Mouse (Mus musculus) liver, adult (tissue): ENCODE data around the gene Olfr330.
"Not testable (repeated sequence)": the region's sequence is repeated elsewhere in the genome, so short reads cannot be mapped to it uniquely, and the experiment has no call there.

ENCODE experiments used
- GATA4 ChIP-seq: IDR thresholded peaks from 2 replicates; pipeline ENCODE4 v1.6.1; 2014; ENCODE audit warnings: mild to moderate bottlenecking, low read length; ENCODE audit not compliant: insufficient replicate concordance

Gene Olfr330

DNA sequence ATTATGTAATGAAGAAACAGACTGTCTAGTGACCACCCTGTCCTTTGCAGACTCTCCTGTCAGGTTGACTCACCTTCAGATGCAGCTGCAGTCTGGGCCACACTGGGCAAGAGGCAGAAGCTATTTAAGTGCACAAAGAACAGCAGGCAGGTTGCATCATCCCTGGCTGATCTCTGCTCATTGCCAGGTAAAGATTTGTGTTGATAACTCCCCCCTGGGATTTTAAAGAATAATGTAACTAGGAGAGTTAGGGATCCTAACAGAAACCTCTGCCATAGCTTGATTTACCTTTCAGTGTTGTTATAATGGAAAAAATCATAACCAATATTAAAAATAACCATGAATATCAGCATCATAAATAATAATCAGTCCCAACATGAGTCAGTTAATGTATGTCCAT lies at the start of gene Olfr330:
Gene Olfr330 (minus strand): TSS at position 101 of the 400 bp plus-strand sequence.
- not testable (repeated sequence) for TF ChIP-seq GATA4

DNA sequence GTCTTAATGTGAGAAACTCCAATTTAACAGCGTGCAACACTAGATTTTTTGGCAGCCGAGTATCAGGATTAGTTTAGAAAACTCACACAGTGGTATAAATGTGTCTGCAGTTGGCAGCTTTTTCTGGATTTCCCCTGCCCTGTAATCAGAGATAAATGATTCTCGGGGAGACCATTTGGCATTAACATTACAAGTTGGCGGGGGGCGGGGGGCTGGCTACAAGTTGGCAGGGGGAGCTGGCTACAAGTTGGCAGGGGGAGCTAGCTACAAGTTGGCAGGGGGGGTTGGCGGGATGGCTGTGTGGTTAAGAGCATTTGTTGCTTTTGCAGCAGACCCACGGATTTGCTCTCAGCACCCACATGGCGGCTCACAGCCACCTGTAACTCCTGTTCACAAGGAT lies 44.0 kb upstream of the Olfr330 start:
- no peak for TF ChIP-seq GATA4

DNA sequence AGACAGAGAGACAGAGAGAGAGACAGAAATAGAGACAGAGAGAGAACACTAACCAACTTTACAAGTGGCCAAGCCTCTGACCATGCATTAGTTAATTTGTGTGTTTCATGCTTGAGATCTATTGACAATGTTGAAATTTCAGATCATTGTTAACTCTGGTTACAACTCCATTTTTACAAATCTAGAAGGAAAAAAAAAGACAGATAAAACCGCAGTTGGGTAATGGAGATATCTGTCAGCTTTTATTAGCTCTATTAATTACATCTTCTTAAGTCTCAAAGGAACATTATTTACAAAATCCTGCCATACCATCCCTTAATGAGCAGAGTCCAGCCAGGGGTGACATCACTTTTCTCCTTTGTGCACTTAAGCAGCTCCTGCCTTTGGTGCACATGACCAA lies 42.8 kb upstream of the Olfr330 start, which contains the start of gene Olfr325:
Gene Olfr325 (plus strand): TSS at position 301 of the 400 bp plus-strand sequence.
- TF ChIP-seq GATA4, result no peak

DNA sequence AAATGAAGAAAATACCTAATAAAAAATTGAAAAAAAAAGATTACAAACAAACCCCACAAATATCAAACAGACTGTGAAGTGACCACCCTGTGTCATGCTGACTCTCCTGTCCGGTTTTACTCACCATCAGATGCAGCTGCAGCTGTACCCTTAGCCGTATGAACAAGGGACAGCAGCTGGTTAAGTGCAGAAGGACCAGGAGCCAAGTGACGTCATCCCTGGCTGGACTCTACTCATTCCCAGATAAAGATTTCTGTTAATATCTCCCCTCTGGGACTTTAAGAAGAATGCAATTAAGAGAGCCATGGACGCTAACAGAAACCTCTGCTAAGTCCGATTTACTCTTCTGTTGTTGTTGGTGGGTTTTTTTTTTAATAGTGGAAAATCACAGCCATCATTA lies 35.8 kb upstream of the Olfr330 start, which contains the start of gene Olfr224:
Gene Olfr224 (minus strand): TSS at position 149 of the 400 bp plus-strand sequence.
- TF ChIP-seq GATA4, result no peak

DNA sequence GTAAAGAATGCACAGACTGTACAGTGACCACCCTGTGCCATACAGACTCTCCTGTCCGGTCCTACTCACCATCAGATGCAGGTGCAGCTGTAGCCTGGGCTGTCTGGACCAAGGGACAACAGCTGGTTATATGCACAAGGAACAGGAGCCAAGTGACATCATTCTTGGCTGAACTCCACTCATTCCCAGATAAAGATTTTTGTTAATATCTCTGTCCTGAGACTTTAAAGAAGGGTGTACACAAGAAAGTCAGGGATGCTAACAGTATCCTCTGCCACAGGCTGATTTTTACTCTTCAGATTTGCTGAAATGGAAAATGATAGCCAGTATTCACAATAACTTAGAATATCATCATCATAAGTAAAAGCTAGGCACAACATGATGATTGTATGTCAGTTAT lies 20.9 kb upstream of the Olfr330 start, which contains the start of gene Olfr328:
Gene Olfr328 (minus strand): TSS at position 101 of the 400 bp plus-strand sequence.
- TF ChIP-seq GATA4, result no peak

DNA sequence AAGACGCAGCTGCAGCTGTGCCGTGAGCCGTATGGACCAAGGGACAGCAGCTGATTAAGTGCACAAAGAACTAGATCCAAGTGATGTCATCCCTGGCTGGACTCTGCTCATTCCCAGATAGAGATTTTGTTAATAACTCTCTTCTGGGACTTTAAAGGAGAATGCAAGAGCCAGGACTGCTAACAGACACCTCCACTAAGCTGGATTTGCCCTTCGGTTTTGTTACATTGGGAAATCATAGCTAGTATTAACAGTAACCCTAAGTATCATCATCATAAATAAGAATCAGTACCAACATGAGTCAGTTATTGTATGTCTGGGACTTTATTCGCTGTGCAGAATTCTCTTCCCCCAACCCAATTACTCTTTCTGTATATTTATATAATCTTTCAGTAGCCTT lies 11.7 kb upstream of the Olfr330 start, which contains the start of gene Olfr329-ps:
Gene Olfr329-ps (minus strand): TSS at position 101 of the 400 bp plus-strand sequence.
- no peak for TF ChIP-seq GATA4

DNA sequence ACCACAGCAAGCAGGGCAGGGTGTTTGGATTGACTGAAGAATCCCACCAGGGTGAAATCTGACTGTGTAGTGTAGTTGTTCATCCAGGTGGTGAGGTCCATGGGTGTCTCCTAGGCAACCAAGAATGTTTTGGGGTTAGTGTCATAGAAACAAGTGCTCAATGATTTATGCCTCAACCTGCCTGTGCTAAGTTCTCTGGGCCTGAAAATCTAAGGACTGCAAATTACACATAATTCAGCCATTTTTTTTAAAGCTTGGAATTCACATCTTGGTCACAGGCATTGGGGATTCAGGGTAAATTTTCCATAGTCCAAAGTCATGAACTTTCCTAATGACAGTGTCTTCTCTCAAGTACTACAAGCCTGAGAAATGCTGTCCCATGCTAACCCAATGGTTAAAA lies 32.2 kb downstream of the Olfr330 start, which contains the start of gene Olfr331:
Gene Olfr331 (minus strand): TSS at position 101 of the 400 bp plus-strand sequence.
- TF ChIP-seq GATA4, result not testable (repeated sequence)

DNA sequence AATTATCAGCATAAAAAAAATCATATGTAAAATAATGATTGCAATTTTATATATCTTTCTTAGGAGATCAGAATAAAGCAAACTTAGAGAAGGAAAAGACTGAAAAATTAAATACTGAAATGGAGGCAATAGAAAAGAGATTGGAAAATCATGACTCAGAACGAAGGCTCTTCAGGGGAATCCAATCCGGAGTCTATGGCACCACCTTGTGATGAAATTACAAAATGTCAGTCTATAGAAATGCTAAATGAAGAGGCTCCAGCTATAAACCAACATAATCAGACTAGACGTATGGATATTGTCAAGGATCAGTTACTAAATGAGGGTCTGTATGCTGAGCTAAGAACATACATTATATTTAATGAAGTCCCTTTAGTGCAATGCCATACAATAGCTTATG lies 35.3 kb downstream of the Olfr330 start:
- TF ChIP-seq GATA4, result no peak

DNA sequence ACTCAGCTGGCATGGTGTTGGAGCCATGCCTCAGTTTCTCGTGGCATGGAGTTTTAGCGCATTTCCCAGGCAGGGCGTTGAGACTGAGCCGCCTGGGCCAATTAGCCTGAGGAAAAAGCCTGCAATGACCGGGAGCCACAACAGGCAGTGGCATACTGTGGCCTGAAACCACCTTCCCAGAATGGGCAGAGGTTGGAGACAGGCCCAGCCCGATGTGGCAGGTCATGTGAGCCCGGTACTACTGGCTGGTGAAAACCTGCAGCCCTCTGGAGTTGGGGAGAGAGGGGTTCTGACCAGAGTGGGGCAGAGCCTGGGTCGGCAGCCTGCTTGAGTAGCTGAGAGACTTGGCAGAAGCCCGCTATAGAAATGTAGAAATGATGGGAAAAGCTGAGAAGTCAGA lies 35.9 kb downstream of the Olfr330 start:
- TF ChIP-seq GATA4, result no peak

DNA sequence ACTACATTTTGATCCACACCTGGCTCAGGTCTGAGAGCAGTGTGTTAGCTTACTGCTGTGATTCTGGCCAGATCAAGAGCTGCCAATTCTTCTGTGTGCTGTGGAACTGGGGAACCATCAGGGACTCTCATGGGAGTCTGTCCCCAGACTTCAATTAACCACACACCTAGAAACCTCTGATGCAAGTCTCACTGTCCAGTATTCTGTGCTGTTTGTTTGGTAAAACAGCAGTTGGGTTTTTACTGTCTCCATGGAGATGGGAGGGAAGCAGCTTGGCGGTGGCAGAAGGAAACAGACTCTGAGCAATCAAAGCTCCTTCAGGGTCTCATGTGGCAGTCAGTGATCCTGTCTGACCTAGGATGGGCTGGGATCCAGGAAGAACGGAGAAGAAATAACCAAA lies 42.2 kb downstream of the Olfr330 start, which contains the start of gene Olfr332:
Gene Olfr332 (minus strand): TSS at position 101 of the 400 bp plus-strand sequence.
- no peak for TF ChIP-seq GATA4
